Mouse (Mus musculus): ENCODE measurements around the gene Dhx15. TPM values are rescaled to one million over a fixed set of nuclear protein-coding genes. Genes with fewer than 3 reads are reported as not detected.

Dhx15 gene
- polyA plus RNA-seq, 1 experiment from 2014 or later: 96.9 TPM

DNA sequence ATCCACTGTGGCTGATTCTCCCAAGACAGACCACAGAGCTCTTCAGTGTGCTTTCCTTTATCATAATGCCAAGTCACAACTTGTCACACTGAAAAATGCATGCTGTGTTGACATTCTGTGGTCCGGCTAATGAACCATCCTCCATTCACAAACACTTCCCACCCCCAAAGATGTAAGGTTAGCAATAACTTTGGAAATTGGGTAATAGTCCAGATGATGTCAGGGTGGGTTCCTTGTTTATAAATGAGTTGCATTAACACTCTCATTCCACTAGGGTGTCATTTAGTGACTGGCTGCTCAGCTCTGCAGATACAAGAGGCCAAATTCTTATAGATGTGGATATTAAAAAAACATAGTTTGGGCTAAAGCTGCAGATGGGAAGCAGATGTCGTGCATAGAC, 71.1 kb downstream of the Dhx15 start:
- H3K9me3 ChIP-seq (ENCODE audit: control insufficient read depth, low read length): no peaks in the 10 kb centered on the region
- no peak overlapping the region for H3K4me3 ChIP-seq (ENCODE audit: low read depth, low read length)
- WGBS: 91% methylated on average over 2 of the region's 2 CpGs
- H3K9ac ChIP-seq (ENCODE audit: low read length): no peak overlapping the region
- H3K36me3 ChIP-seq (ENCODE audit: control insufficient read depth, insufficient read depth, low read length): no peaks in the 10 kb centered on the region
- no peak overlapping the region for H3K4me2 ChIP-seq (ENCODE audit: low read depth)
- peaks cover 10% of the 10 kb centered on the region for H3K27me3 ChIP-seq (ENCODE audit: control insufficient read depth, insufficient read depth, low read length)
- DNase-seq (ENCODE audit: low spot score): no peak
- H3K27ac ChIP-seq (ENCODE audit: low read depth, low read length): no peak overlapping the region
- ATAC-seq (ENCODE audit: insufficient read depth, low FRiP score, low TSS enrichment): no peak
- peaks cover 9% of the 10 kb centered on the region; the same call in 1 of the 2 replicates for H3K4me1 ChIP-seq (ENCODE audit: control insufficient read depth, insufficient read depth, low read length)

- no peak overlapping the region for H3K4me2 ChIP-seq (ENCODE audit: low read depth)
- peaks cover 12% of the 10 kb centered on the region; the same call in 1 of the 2 replicates for H3K4me1 ChIP-seq (ENCODE audit: control insufficient read depth, insufficient read depth, low read length)
- H3K9me3 ChIP-seq (ENCODE audit: control insufficient read depth, low read length): no peaks in the 10 kb centered on the region
- no peak overlapping the region for H3K27ac ChIP-seq (ENCODE audit: low read depth, low read length)
- no peak for ATAC-seq (ENCODE audit: insufficient read depth, low FRiP score, low TSS enrichment)
- H3K4me3 ChIP-seq (ENCODE audit: low read depth, low read length): no peak overlapping the region
- peaks cover 17% of the 10 kb centered on the region for H3K27me3 ChIP-seq (ENCODE audit: control insufficient read depth, insufficient read depth, low read length)
- H3K9ac ChIP-seq (ENCODE audit: low read length): no peak overlapping the region
- DNase-seq (ENCODE audit: low spot score): no peak
- no peaks in the 10 kb centered on the region for H3K36me3 ChIP-seq (ENCODE audit: control insufficient read depth, insufficient read depth, low read length)
- WGBS: 90% methylated on average over 4 of the region's 4 CpGs
Observed at GRCm38 (mm10) chr5:52117829-52118228, 72.5 kb downstream of the Dhx15 start.

- H3K9ac ChIP-seq (ENCODE audit: low read length): no peak overlapping the region
- ATAC-seq (ENCODE audit: insufficient read depth, low FRiP score, low TSS enrichment) (peak; percentile 4; the same call in 1 of the 2 replicates), DNase-seq (ENCODE audit: low spot score) (peak; percentile 18)
- peak overlapping the region; percentile 90 for H3K4me2 ChIP-seq (ENCODE audit: low read depth)
- H3K27ac ChIP-seq (ENCODE audit: low read depth, low read length): no peak overlapping the region
- WGBS: 2% methylated on average over 17 of the region's 17 CpGs
- no peaks in the 10 kb centered on the region for H3K9me3 ChIP-seq (ENCODE audit: control insufficient read depth, low read length)
- no peaks in the 10 kb centered on the region for H3K36me3 ChIP-seq (ENCODE audit: control insufficient read depth, insufficient read depth, low read length)
- peaks cover 20% of the 10 kb centered on the region for H3K27me3 ChIP-seq (ENCODE audit: control insufficient read depth, insufficient read depth, low read length)
- H3K4me3 ChIP-seq (ENCODE audit: low read depth, low read length): peak overlapping the region; percentile 67; the same call in 1 of the 2 replicates
- peaks cover 12% of the 10 kb centered on the region; the same call in 1 of the 2 replicates for H3K4me1 ChIP-seq (ENCODE audit: control insufficient read depth, insufficient read depth, low read length)
Observed at GRCm38 (mm10) chr5:52116404-52116803, 73.9 kb downstream of the Dhx15 start.

GRCm38 (mm10) chr5:52115821-52116317, 74.4 kb downstream of the Dhx15 start:
- DNase-seq (ENCODE audit: low spot score) (peak; percentile 90), ATAC-seq (ENCODE audit: insufficient read depth, low FRiP score, low TSS enrichment) (peak; percentile 87)
- Histone ChIP-seq H3K27me3 (ENCODE audit: control insufficient read depth, insufficient read depth, low read length) (peaks cover 21% of the 10 kb centered on the region), H3K4me3 (ENCODE audit: low read depth, low read length) (peak overlapping the region; percentile 67), H3K4me1 (ENCODE audit: control insufficient read depth, insufficient read depth, low read length) (peaks cover 12% of the 10 kb centered on the region; the same call in 1 of the 2 replicates), H3K9ac (ENCODE audit: low read length) (peak overlapping the region; percentile 63), H3K9me3 (ENCODE audit: control insufficient read depth, low read length) (no peaks in the 10 kb centered on the region), H3K4me2 (ENCODE audit: low read depth) (peak overlapping the region; percentile 90), H3K27ac (ENCODE audit: low read depth, low read length) (0 out of 2 replicates have a peak overlapping the region, but pooled peaks have one; percentile 14), H3K36me3 (ENCODE audit: control insufficient read depth, insufficient read depth, low read length) (no peaks in the 10 kb centered on the region)
- 0% methylated on average over 30 of the region's 53 CpGs for WGBS

DNA sequence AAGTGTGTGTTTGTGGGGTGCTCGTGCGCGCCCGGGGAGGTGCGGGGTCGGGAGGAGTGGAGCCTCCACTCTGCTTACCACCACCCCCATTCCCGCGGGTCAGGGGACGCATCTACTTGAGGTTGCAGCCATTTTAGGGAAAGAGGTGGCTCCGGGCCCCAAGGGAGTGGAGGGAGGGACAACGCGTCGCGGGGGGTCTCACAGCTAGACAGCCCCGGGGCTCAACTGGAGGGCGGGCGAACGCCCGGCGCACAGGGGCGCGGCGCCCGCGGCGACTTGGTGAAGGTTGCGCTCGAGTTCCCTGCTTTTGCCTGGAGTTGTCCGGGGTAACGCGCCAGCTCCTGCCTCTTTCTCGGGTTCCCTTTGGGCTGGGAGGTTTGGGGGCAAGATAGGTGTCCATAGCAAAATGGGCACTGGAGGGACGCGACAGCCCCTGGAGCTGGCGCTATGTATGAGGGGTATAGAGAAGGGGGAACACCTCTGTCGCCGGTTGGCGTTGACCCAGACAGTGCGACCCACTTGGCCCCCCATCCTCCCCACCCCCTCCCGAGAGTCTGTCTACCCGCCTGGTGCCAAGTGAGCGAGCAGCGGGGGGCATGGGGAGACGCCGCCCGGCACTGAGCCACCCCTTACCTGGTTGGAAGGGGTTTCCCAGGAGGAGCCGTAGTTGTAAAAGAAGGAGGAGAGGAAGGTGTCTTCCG, 75.4 kb downstream of the Dhx15 start:
- Histone ChIP-seq H3K4me3 (ENCODE audit: low read depth, low read length) (peak overlapping the region; percentile 67), H3K9me3 (ENCODE audit: control insufficient read depth, low read length) (no peaks in the 10 kb centered on the region), H3K4me1 (ENCODE audit: control insufficient read depth, insufficient read depth, low read length) (peaks cover 12% of the 10 kb centered on the region; the same call in 1 of the 2 replicates), H3K4me2 (ENCODE audit: low read depth) (peak overlapping the region; percentile 90), H3K36me3 (ENCODE audit: control insufficient read depth, insufficient read depth, low read length) (no peaks in the 10 kb centered on the region), H3K27me3 (ENCODE audit: control insufficient read depth, insufficient read depth, low read length) (peaks cover 22% of the 10 kb centered on the region), H3K27ac (ENCODE audit: low read depth, low read length) (no peak overlapping the region), H3K9ac (ENCODE audit: low read length) (no peak overlapping the region; the same call in 1 of the 2 replicates)
- ATAC-seq (ENCODE audit: insufficient read depth, low FRiP score, low TSS enrichment) (peak; percentile 2; the same call in 1 of the 2 replicates), DNase-seq (ENCODE audit: low spot score) (peak; percentile 41)
- WGBS: under 1% methylated on average over 48 of the region's 48 CpGs

DNA sequence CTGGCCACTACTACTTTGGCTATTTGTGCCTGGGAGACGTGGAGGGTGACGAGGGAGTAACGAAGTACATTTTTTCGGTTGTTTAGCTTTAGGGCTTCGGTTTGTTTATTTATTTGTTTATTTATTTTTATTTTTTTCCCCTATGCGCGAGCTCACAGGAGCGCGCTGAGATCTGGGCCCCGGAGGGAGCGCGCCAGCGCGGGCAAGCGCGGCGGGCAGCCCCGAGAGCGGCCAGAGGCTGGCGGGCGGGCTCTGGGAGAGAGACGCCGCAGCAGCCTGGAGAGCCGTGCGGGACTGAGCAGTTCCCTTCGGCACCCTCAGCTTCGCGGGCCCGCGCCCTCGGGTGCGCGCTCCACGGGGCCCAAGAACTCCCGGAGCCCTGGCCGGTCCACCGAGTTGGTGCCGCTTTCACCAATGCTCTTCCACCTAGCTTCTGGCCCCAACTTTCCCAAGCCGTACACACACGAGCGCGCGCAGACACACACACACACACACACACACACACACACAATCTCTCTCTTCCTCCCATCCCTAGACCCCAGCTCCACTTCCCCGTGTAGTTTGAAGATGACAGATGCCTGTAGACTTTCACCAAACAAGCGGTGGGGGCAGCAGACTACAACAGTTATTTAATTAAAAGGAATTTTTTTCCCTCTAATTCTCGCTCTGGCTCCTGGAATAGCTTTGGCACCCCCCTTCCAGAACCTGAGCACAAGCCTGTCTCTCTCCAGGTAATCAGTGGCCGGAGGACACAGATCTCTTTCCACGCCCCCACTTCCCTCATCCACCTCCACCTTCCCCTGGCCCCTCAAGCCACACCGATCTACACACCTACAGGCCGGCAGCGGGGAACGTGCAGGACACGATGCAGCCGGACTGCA, 76.2 kb downstream of the Dhx15 start:
- H3K4me2 ChIP-seq (ENCODE audit: low read depth): peak overlapping the region; percentile 90
- no peaks in the 10 kb centered on the region for H3K36me3 ChIP-seq (ENCODE audit: control insufficient read depth, insufficient read depth, low read length)
- ATAC-seq (ENCODE audit: insufficient read depth, low FRiP score, low TSS enrichment): peak; percentile 20; the same call in 1 of the 2 replicates
- no peaks in the 10 kb centered on the region for H3K9me3 ChIP-seq (ENCODE audit: control insufficient read depth, low read length)
- peak overlapping the region; percentile 47 for H3K9ac ChIP-seq (ENCODE audit: low read length)
- peak; percentile 47 for DNase-seq (ENCODE audit: low spot score)
- H3K27ac ChIP-seq (ENCODE audit: low read depth, low read length): no peak overlapping the region
- peak overlapping the region; percentile 67 for H3K4me3 ChIP-seq (ENCODE audit: low read depth, low read length)
- H3K27me3 ChIP-seq (ENCODE audit: control insufficient read depth, insufficient read depth, low read length): peaks cover 22% of the 10 kb centered on the region
- peaks cover 12% of the 10 kb centered on the region; the same call in 1 of the 2 replicates for H3K4me1 ChIP-seq (ENCODE audit: control insufficient read depth, insufficient read depth, low read length)
- under 1% methylated on average over 54 of the region's 54 CpGs for WGBS

- DNase-seq (ENCODE audit: low spot score) (peak; percentile 70), ATAC-seq (ENCODE audit: insufficient read depth, low FRiP score, low TSS enrichment) (no peak)
- Histone ChIP-seq H3K9ac (ENCODE audit: low read length) (peak overlapping the region; percentile 47), H3K36me3 (ENCODE audit: control insufficient read depth, insufficient read depth, low read length) (no peaks in the 10 kb centered on the region), H3K27ac (ENCODE audit: low read depth, low read length) (no peak overlapping the region), H3K4me1 (ENCODE audit: control insufficient read depth, insufficient read depth, low read length) (peaks cover 12% of the 10 kb centered on the region; the same call in 1 of the 2 replicates), H3K4me2 (ENCODE audit: low read depth) (peak overlapping the region; percentile 90), H3K4me3 (ENCODE audit: low read depth, low read length) (peak overlapping the region; percentile 67), H3K9me3 (ENCODE audit: control insufficient read depth, low read length) (no peaks in the 10 kb centered on the region), H3K27me3 (ENCODE audit: control insufficient read depth, insufficient read depth, low read length) (peaks cover 22% of the 10 kb centered on the region)
- under 1% methylated on average over 61 of the region's 73 CpGs for WGBS
Observed at GRCm38 (mm10) chr5:52112953-52113841, 77.1 kb downstream of the Dhx15 start.
